In genomic region chr10:24869760-24870290, GRCm38 (mm10) we compare ENCODE assay signal across 8 mouse cellular contexts. TPM values are rescaled to one million over a fixed set of nuclear protein-coding genes. Genes with fewer than 3 reads are reported as not detected.
DNase-seq lines count a peak whose midpoint lies in the region; ATAC-seq lines count a peak whose summit lies in the region.

Gene Med23, plus strand, starts transcription at chr10:24869986.

- DNase-seq in adrenal gland, adult 18-20 months (ENCODE audit: low spot score in 2 of 2) = peak; percentile 96 to 98
- DNase-seq in embryo, embryonic 11 days = peak; percentile 94
- DNase-seq in gastrocnemius, postnatal 25 days = peak; percentile 95
- DNase-seq in intestine, embryonic 14.5 days (ENCODE audit: low spot score) = peak; percentile 100
- DNase-seq in left cerebral cortex, postnatal 14 days (ENCODE audit: low spot score in 2 of 2) = peak; percentile 99
- peak; percentile 97 for DNase-seq in mesoderm, embryonic 11.5 days (ENCODE audit: low read depth, low spot score)
- peak; percentile 96 to 97 for DNase-seq in right cerebral cortex, postnatal 36 days (ENCODE audit: low spot score in 2 of 2)
- DNase-seq in yolk sac, embryonic 10.5 days (ENCODE audit: low spot score) = peak; percentile 97

- H3K36me3 ChIP-seq in intestine, embryonic 14.5 days (ENCODE audit: control insufficient read depth, insufficient read depth, low read length) = peaks cover 28% of the 10 kb centered on the region

- WGBS in intestine, embryonic 14.5 days = under 1% methylated on average over 36 of the region's 36 CpGs

- intact Hi-C loops in left cerebral cortex, postnatal 14 days (cut with DNase I) = loop anchor here (5.0 to 10.0 kb wide), 2 partner anchors 42 to 355 kb away; no protein-coding TSS in a partner anchor

- no peaks in the 10 kb centered on the region for H3K9me3 ChIP-seq in intestine, embryonic 14.5 days (ENCODE audit: control insufficient read depth, low read length)

- H3K9ac ChIP-seq in intestine, embryonic 14.5 days (ENCODE audit: low read length) = peak within 1 kb of the TSS; percentile 80

- H3K27ac ChIP-seq in intestine, embryonic 14.5 days (ENCODE audit: low read depth) = no peak within 1 kb of the TSS

- H3K4me1 ChIP-seq in intestine, embryonic 14.5 days (replicated peaks; ENCODE audit: control insufficient read depth, insufficient read depth, low read length) = no peaks in the 10 kb centered on the region

- no peaks in the 10 kb centered on the region for H3K27me3 ChIP-seq in intestine, embryonic 14.5 days (replicated peaks; ENCODE audit: control insufficient read depth, insufficient read depth, low read length)

- ATAC-seq in intestine, embryonic 14.5 days (replicated peaks; ENCODE audit: low FRiP score, low TSS enrichment, low read depth) = peak; percentile 100

- peak within 1 kb of the TSS; percentile 68 for H3K4me2 ChIP-seq in intestine, embryonic 14.5 days (ENCODE audit: low read length)

- H3K4me3 ChIP-seq in intestine, embryonic 14.5 days (ENCODE audit: low read depth, low read length) = peak within 1 kb of the TSS; percentile 92

RNA-seq across cellular contexts. Expression of gene Med23, which starts in this region (rescaled TPM):
- total RNA-seq in adrenal gland, adult 18-20 months (2021) = 10 to 100 TPM; 17.3 to 23.4 TPM
- 10 to 100 TPM in 1 of 2 experiments, 1 to 10 TPM in 1; 8.7 to 11.4 TPM for total RNA-seq in gastrocnemius, postnatal 25 days (2021)
- 22.6 and 26.6 TPM in 2 replicates for polyA plus RNA-seq in intestine, embryonic 14.5 days (2014; fragmentation: Nextera tagmentation; extraction: Ambion mirVana)
- 10 to 100 TPM; 29.3 to 41.2 TPM for total RNA-seq in left cerebral cortex, postnatal 14 days (2021)
